Mouse (Mus musculus): ENCODE results near the gene Ephb2. TPM values are rescaled to one million over a fixed set of nuclear protein-coding genes. Genes with fewer than 3 reads are reported as not detected.

The Ephb2 gene
- total and polyA plus RNA-seq, 3 experiments, result 0.08 TPM; not detected in 2

DNA sequence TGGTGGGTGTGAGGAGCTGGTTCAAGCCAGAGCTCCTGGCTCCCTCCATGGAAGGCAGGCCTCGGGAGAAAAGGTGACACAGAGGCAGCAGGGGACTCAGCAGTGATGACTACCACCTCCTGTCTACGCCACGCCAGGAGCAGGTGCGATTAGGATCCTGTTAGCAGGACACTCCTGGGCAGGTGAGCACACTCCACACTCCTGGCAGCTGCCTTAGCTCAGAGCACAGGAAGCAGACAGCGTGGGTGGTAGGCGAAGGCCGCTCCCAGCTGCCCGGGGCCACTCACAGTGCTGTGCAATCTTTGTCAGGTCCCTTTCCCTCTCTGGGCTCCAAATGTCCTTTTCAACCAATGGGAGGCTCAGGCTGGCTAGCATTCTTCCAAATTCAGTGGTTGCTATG is 34.3 kb downstream of the Ephb2 start:
- no peak overlapping the region for H3K9ac ChIP-seq (ENCODE audit: insufficient read depth, low read depth)
- in situ Hi-C loops (cut with MboI; ENCODE audit: low pct_ligation_motif_present, low pct_unique_long_range_greater_than_20kb, low sequenced_read_pairs), result no loop called here
- H3K4me3 ChIP-seq (replicated peaks in 1 of 3; ENCODE audit: low read depth in 2 of 3, low read length in 2 of 3, poor library complexity in 1 of 3), result no peak overlapping the region
- peaks cover 8 to 43% of the 10 kb centered on the region in 2 experiments; a peak in 3 of 4 replicates for H3K4me1 ChIP-seq (ENCODE audit: control insufficient read depth in 1 of 2, insufficient read depth in 2 of 2)
- H3K9me3 ChIP-seq (replicated peaks; ENCODE audit: low read length), result no peaks in the 10 kb centered on the region
- dilution Hi-C loops (cut with MboI; ENCODE audit: extremely low pct_ligation_motif_present, extremely low pct_unique_long_range_greater_than_20kb, low sequenced_read_pairs), result no loop called here
- TF ChIP-seq USF2 (conservative IDR thresholded peaks at IDR 0.05; ENCODE audit: low read depth, low read length), result no peak
- no peak for TF ChIP-seq NELFE (IDR thresholded peaks at IDR 0.05; ENCODE audit: low read depth, low read length)
- no peak for TF ChIP-seq KAT2A (IDR thresholded peaks at IDR 0.05; ENCODE audit: insufficient replicate concordance, low read length)
- TF ChIP-seq TCF12 (IDR thresholded peaks at IDR 0.05; ENCODE audit: low read depth, low read length), result no peak
- TF ChIP-seq MAZ (IDR thresholded peaks at IDR 0.05; ENCODE audit: low read depth, low read length), result no peak
- TF ChIP-seq MAX (IDR thresholded peaks at IDR 0.05; ENCODE audit: low read length), result no peak
- no peak for TF ChIP-seq CHD1 (IDR thresholded peaks at IDR 0.05; ENCODE audit: low read depth, low read length)
- H3K27me3 ChIP-seq (replicated peaks), result no peaks in the 10 kb centered on the region
- H3K4me2 ChIP-seq (ENCODE audit: insufficient read depth, low read depth, poor library complexity, severe bottlenecking), result no peak overlapping the region
- H3K36me3 ChIP-seq (replicated peaks in 1 of 2; ENCODE audit: control insufficient read depth in 1 of 2, insufficient read depth in 1 of 2, low read length in 1 of 2), result no peaks in the 10 kb centered on the region
- H3K27ac ChIP-seq (ENCODE audit: insufficient read depth, low read depth), result no peak overlapping the region
- H3K79me2 ChIP-seq (replicated peaks; ENCODE audit: control insufficient read depth, extremely low read depth, insufficient read depth, poor library complexity, severe bottlenecking), result no peaks in the 10 kb centered on the region
- DNase-seq (ENCODE audit: extremely low read depth), result no peak

- Histone ChIP-seq H3K9me3 (replicated peaks; ENCODE audit: low read length) (no peaks in the 10 kb centered on the region), H3K27me3 (replicated peaks) (no peaks in the 10 kb centered on the region), H3K4me1 (ENCODE audit: control insufficient read depth in 1 of 2, insufficient read depth in 2 of 2) (peaks cover 8 to 43% of the 10 kb centered on the region in 2 experiments; a peak in 3 of 4 replicates), H3K4me3 (replicated peaks in 1 of 3; ENCODE audit: low read depth in 2 of 3, low read length in 2 of 3, poor library complexity in 1 of 3) (no peak overlapping the region), H3K9ac (ENCODE audit: insufficient read depth, low read depth) (no peak overlapping the region), H3K27ac (ENCODE audit: insufficient read depth, low read depth) (no peak overlapping the region), H3K4me2 (ENCODE audit: insufficient read depth, low read depth, poor library complexity, severe bottlenecking) (no peak overlapping the region), H3K79me2 (replicated peaks; ENCODE audit: control insufficient read depth, extremely low read depth, insufficient read depth, poor library complexity, severe bottlenecking) (no peaks in the 10 kb centered on the region), H3K36me3 (replicated peaks in 1 of 2; ENCODE audit: control insufficient read depth in 1 of 2, insufficient read depth in 1 of 2, low read length in 1 of 2) (no peaks in the 10 kb centered on the region)
- in situ Hi-C loops (cut with MboI; ENCODE audit: low pct_ligation_motif_present, low pct_unique_long_range_greater_than_20kb, low sequenced_read_pairs), result no loop called here
- DNase-seq (ENCODE audit: extremely low read depth), result no peak
- dilution Hi-C loops (cut with MboI; ENCODE audit: extremely low pct_ligation_motif_present, extremely low pct_unique_long_range_greater_than_20kb, low sequenced_read_pairs), result no loop called here
- TF ChIP-seq JUN (IDR thresholded peaks at IDR 0.05; ENCODE audit: insufficient read depth, low read depth, low read length) (no peak), TBP (conservative IDR thresholded peaks at IDR 0.05; ENCODE audit: low read depth, low read length) (no peak), ZNF384 (IDR thresholded peaks at IDR 0.05; ENCODE audit: low read depth, low read length) (no peak), IRF4 (IDR thresholded peaks at IDR 0.05; ENCODE audit: low read depth, low read length) (no peak), NELFE (IDR thresholded peaks at IDR 0.05; ENCODE audit: low read depth, low read length) (no peak), SMC3 (IDR thresholded peaks at IDR 0.05; ENCODE audit: low read depth, low read length) (no peak)
Measured at GRCm38 (mm10) chr4:136800366-136800765, 35.4 kb downstream of the Ephb2 start.
